Mouse (Mus musculus) ES-Bruce4 (cell line): Measurements from ENCODE around the gene Wdr17.

ENCODE experiments used
- CTCF ChIP-seq: IDR thresholded peaks from one replicate; pipeline ENCODE4 v1.8.1; 2011; ENCODE audit warnings: low read depth, low read length
- POLR2A ChIP-seq: IDR thresholded peaks from one replicate; pipeline ENCODE4 v1.8.1; 2011; ENCODE audit warnings: low read length; ENCODE audit not compliant: insufficient read depth

- TF ChIP-seq CTCF (no peak), POLR2A (no peak)
Measured at GRCm38 (mm10) chr8:54912891-54913290, 25.9 kb upstream of the Wdr17 start.
